Mouse (Mus musculus): ENCODE measurements at regions not wholly inside any gene's neighbourhood (a gene's known extent, or its start where the extent isn't known, plus 50 kb on each side); places are given as distances from the start of the nearest gene placed in this dataset.

DNA sequence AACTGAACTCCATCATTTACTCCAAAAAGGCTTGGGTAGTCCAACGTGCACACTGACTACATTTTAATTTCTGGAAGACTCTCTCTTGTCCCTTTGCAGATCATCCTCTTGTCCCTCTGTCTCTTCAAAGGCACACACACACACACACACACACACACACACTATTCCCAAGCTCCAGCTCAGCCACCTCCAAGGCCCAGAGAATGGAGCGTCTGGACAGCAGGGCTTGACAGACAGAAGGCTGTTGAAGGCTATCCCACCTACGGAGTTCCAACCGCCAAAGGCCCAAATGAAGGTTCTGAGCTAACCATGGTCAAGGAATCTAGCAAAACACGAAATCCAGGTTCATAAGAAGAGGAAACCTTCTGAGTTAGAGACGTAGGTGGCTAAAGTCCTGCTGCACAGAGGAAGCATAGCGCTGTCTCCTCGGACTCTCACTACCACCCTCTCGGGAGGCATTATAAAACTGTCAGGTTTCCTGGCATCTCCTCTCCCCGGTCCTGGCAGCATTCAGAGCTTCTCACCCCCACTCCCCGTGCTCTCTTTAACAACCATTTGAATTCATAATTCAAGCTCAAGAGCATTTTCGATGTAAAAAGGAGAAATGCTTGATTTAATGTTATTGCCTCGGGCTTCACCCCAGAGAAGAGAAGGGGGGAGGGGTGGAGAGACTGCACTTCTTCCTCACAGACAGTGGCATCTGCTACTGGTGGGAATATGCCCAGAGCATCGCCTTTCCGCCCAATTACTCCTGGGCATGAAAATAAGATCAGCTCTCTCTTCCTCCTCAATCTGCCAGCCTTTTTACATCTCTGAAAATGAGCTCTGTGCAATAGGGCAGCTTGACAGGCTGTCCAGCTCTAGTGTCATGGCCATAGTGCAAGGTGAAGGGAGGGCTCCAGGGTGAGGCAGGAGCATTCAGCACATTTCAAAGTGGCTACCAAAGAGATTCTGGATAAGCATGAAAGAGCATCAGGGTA, 99.3 kb upstream of the Gm34302 start:
- H3K9me3 ChIP-seq (ENCODE audit: control insufficient read depth, low read length), result no peaks in the 10 kb centered on the region
- no peaks in the 10 kb centered on the region for H3K27me3 ChIP-seq (ENCODE audit: control insufficient read depth, insufficient read depth, low read length)
- H3K4me1 ChIP-seq (ENCODE audit: control insufficient read depth, insufficient read depth, low read length), result 0 out of 2 replicates have a peak, but pooled peaks cover 2% of the 10 kb centered on the region
- H3K4me2 ChIP-seq (ENCODE audit: low read depth, severe bottlenecking), result no peak overlapping the region
- 79% methylated on average over 15 of the region's 15 CpGs for WGBS
- ATAC-seq (ENCODE audit: insufficient number of reproducible peaks, low FRiP score, low TSS enrichment, low read depth) (no peak), DNase-seq (ENCODE audit: low spot score) (no peak)
- H3K9ac ChIP-seq (ENCODE audit: low read length), result no peak overlapping the region
- H3K27ac ChIP-seq (replicated peaks; ENCODE audit: low read depth, low read length), result no peak overlapping the region
- H3K36me3 ChIP-seq (ENCODE audit: control insufficient read depth, insufficient read depth, low read length), result no peaks in the 10 kb centered on the region
- H3K4me3 ChIP-seq (ENCODE audit: low read depth, low read length), result no peak overlapping the region

DNA sequence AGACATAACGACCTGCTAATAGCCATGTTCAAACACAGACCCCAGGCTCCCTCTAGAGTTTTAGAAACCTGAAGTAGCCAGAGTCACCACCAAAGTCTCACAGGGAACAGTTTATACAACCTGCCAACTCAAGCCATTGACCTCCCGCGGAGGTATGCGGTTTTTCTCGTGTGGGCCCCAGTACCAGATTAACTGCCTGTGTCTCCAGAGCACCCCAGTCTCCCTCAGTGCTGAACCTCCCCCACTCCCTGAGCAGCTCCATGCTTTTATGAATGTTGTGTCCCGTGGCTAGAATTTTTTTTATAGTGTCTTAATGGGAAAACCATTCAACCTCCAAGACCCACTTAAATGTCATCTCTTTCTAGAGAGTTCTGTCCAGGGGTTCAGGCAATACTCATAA, 98.5 kb upstream of the Gm34302 start:
- Histone ChIP-seq H3K27ac (replicated peaks; ENCODE audit: low read depth, low read length) (no peak overlapping the region), H3K4me2 (ENCODE audit: low read depth, severe bottlenecking) (no peak overlapping the region), H3K36me3 (ENCODE audit: control insufficient read depth, insufficient read depth, low read length) (no peaks in the 10 kb centered on the region), H3K9me3 (ENCODE audit: control insufficient read depth, low read length) (no peaks in the 10 kb centered on the region), H3K4me3 (ENCODE audit: low read depth, low read length) (no peak overlapping the region), H3K9ac (ENCODE audit: low read length) (no peak overlapping the region), H3K27me3 (ENCODE audit: control insufficient read depth, insufficient read depth, low read length) (no peaks in the 10 kb centered on the region), H3K4me1 (ENCODE audit: control insufficient read depth, insufficient read depth, low read length) (0 out of 2 replicates have a peak, but pooled peaks cover 2% of the 10 kb centered on the region)
- DNase-seq (ENCODE audit: low spot score) (peak; percentile 24), ATAC-seq (ENCODE audit: insufficient number of reproducible peaks, low FRiP score, low TSS enrichment, low read depth) (peak; percentile 72; the same call in 1 of the 2 replicates)
- 39% methylated on average over 6 of the region's 6 CpGs for WGBS

DNA sequence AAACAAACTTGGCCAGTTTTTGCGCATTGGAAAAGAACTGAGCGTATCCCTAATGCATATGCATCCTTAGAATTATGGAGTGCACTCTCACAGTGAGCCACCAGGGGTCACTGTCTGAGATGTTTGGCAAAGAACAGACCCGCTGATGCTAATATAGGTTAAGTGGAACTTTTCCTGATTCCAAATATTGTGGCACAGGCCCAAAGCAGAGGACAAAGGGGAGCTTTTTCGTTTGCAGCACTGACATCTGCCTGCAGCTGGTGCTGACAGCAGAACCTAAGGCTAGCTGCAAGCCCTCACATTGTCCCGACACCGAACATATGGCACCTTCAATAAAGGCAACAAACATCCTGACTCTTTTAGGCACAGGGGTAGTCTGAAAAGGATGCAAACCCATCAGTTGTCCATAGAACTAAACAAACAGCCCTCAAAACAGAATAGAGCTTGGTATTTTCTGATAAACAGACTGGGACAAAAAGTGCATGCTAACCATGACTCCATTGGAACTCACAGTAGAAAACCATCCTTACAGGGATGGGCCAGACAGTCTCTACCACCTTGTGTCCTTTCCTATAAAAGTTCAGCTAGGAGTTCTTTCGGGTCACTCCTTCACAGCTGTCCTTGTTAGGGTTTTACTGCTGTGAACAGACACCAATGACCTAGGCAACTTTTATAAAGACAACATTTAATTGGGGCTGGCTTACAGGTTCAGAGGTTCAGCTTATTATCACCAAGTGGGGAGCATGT, 87.1 kb upstream of the Gm34302 start:
- Histone ChIP-seq H3K36me3 (ENCODE audit: control insufficient read depth, insufficient read depth, low read length) (no peaks in the 10 kb centered on the region), H3K4me2 (ENCODE audit: low read depth, severe bottlenecking) (no peak overlapping the region), H3K9me3 (ENCODE audit: control insufficient read depth, low read length) (no peaks in the 10 kb centered on the region), H3K4me1 (ENCODE audit: control insufficient read depth, insufficient read depth, low read length) (no peaks in the 10 kb centered on the region), H3K9ac (ENCODE audit: low read length) (no peak overlapping the region), H3K27me3 (ENCODE audit: control insufficient read depth, insufficient read depth, low read length) (no peaks in the 10 kb centered on the region), H3K27ac (replicated peaks; ENCODE audit: low read depth, low read length) (no peak overlapping the region), H3K4me3 (ENCODE audit: low read depth, low read length) (no peak overlapping the region)
- ATAC-seq (ENCODE audit: insufficient number of reproducible peaks, low FRiP score, low TSS enrichment, low read depth) (no peak), DNase-seq (ENCODE audit: low spot score) (peak; percentile 91)
- 61% methylated on average over 7 of the region's 7 CpGs for WGBS

DNA sequence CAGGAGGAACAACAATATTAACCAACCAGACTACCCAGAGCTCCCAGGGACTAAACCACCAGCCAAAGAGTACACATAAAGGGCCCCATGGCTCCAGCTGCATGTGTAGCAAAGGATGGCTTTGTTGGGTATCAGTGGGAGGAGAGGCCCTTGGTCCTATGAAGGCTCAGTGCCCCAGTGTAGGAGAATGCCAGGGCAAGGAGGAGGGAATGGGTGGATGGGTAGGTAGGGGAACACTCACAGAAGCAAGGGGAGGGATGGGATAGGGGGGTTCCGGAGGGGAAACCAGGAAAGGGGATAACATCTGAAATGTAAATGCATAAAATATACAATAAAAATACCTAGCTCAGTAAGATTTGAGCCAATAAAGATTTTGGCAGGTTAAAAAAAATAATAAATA, 86.4 kb upstream of the Gm34302 start:
- ATAC-seq (ENCODE audit: insufficient number of reproducible peaks, low FRiP score, low TSS enrichment, low read depth), result no peak
- H3K27me3 ChIP-seq (ENCODE audit: control insufficient read depth, insufficient read depth, low read length), result no peaks in the 10 kb centered on the region

DNA sequence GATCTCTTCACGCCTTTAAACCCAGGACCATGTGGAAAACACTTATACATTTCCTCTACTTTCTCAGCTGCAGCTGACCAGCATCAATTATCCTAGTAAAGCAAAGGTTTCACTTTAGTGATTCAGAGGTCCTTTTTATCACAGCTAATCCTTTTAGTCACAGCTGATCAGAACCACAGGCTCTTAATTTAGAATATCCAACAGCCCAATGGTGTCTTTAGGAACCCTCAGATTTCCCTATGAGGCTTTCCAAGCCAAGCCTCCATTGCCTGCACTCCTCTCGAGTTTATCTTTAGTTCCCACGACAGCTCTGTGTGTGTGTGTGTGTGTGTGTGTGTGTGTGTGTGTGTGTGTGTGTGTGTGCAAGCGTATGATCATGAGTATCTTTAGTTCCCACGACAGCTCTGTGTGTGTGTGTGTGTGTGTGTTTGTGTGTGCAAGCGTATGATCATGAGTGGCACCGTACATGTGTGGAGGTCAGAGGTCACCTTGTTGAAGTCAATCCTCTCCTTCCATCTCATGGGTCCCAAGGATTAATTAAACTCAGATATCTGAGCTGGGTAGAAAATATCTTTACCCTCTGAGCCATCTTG, 85.4 kb upstream of the Gm34302 start:
- WGBS, result 84% methylated on average over 7 of the region's 7 CpGs
- Histone ChIP-seq H3K27me3 (ENCODE audit: control insufficient read depth, insufficient read depth, low read length) (no peaks in the 10 kb centered on the region), H3K4me1 (ENCODE audit: control insufficient read depth, insufficient read depth, low read length) (no peaks in the 10 kb centered on the region), H3K27ac (replicated peaks; ENCODE audit: low read depth, low read length) (no peak overlapping the region), H3K9me3 (ENCODE audit: control insufficient read depth, low read length) (no peaks in the 10 kb centered on the region), H3K4me2 (ENCODE audit: low read depth, severe bottlenecking) (no peak overlapping the region), H3K4me3 (ENCODE audit: low read depth, low read length) (no peak overlapping the region), H3K36me3 (ENCODE audit: control insufficient read depth, insufficient read depth, low read length) (no peaks in the 10 kb centered on the region), H3K9ac (ENCODE audit: low read length) (no peak overlapping the region)
- no peak for DNase-seq (ENCODE audit: low spot score)
- ATAC-seq (ENCODE audit: insufficient number of reproducible peaks, low FRiP score, low TSS enrichment, low read depth), result no peak

More for the DNA sequence above, 86.4 kb upstream of the Gm34302 start:
- no peaks in the 10 kb centered on the region for H3K4me1 ChIP-seq (ENCODE audit: control insufficient read depth, insufficient read depth, low read length)
- H3K36me3 ChIP-seq (ENCODE audit: control insufficient read depth, insufficient read depth, low read length), result no peaks in the 10 kb centered on the region
- no peak overlapping the region for H3K9ac ChIP-seq (ENCODE audit: low read length)
- H3K27ac ChIP-seq (replicated peaks; ENCODE audit: low read depth, low read length), result no peak overlapping the region
- H3K4me3 ChIP-seq (ENCODE audit: low read depth, low read length), result no peak overlapping the region
- no peaks in the 10 kb centered on the region for H3K9me3 ChIP-seq (ENCODE audit: control insufficient read depth, low read length)
- 96% methylated on average over 1 of the region's 1 CpGs for WGBS
- no peak for DNase-seq (ENCODE audit: low spot score)
- H3K4me2 ChIP-seq (ENCODE audit: low read depth, severe bottlenecking), result no peak overlapping the region

DNA sequence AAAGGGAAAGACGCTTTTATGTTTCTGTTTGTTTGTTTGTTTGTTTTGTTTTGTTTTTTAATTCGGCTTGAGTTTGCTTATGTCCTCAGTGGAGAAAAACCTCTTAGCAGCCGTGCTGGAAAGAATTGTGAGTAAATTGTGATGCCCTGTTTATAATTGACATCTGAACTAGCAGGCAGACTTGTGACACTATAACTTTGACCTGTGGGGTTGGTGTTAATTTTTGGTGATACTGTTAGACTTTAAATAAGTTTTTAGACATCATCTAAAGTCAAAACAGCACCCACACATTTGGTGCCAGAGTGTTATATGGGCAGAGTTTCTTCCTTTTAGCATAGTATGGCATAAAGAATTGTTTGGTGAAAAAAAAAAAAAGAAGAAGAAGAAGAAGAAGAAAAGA, 84.0 kb upstream of the Gm34302 start:
- Histone ChIP-seq H3K9me3 (ENCODE audit: control insufficient read depth, low read length) (no peaks in the 10 kb centered on the region), H3K27me3 (ENCODE audit: control insufficient read depth, insufficient read depth, low read length) (no peaks in the 10 kb centered on the region), H3K27ac (replicated peaks; ENCODE audit: low read depth, low read length) (no peak overlapping the region), H3K4me1 (ENCODE audit: control insufficient read depth, insufficient read depth, low read length) (no peaks in the 10 kb centered on the region), H3K4me3 (ENCODE audit: low read depth, low read length) (no peak overlapping the region), H3K9ac (ENCODE audit: low read length) (no peak overlapping the region), H3K36me3 (ENCODE audit: control insufficient read depth, insufficient read depth, low read length) (no peaks in the 10 kb centered on the region), H3K4me2 (ENCODE audit: low read depth, severe bottlenecking) (no peak overlapping the region)
- DNase-seq (ENCODE audit: low spot score) (no peak), ATAC-seq (ENCODE audit: insufficient number of reproducible peaks, low FRiP score, low TSS enrichment, low read depth) (no peak)
- 84% methylated on average over 3 of the region's 3 CpGs for WGBS

DNA sequence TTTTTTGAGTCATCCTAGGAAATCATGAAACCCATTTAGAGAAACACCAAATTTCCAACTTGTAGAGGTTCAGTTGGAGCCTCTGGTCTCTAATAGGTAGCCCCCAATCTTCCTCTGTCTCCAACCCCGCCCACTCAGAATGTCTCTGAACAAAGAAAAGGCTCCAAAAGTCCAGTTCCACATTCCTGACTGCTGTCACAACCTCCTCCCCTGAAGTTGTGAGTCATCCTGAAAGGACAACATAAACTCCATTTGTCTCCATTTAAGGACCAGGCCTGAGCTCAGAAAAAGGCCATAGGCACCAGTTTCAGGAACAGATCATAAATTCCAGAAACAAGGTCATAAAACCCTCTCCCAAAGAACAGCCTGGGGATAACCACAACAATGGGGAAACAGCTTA, 79.4 kb upstream of the Gm34302 start:
- H3K4me3 ChIP-seq (ENCODE audit: low read depth, low read length), result no peak overlapping the region
- H3K27ac ChIP-seq (replicated peaks; ENCODE audit: low read depth, low read length), result no peak overlapping the region
- no peaks in the 10 kb centered on the region for H3K4me1 ChIP-seq (ENCODE audit: control insufficient read depth, insufficient read depth, low read length)
- H3K9ac ChIP-seq (ENCODE audit: low read length), result no peak overlapping the region
- no peaks in the 10 kb centered on the region for H3K36me3 ChIP-seq (ENCODE audit: control insufficient read depth, insufficient read depth, low read length)
- ATAC-seq (ENCODE audit: insufficient number of reproducible peaks, low FRiP score, low TSS enrichment, low read depth) (no peak), DNase-seq (ENCODE audit: low spot score) (no peak)
- WGBS, result 76% methylated on average over 1 of the region's 1 CpGs
- H3K9me3 ChIP-seq (ENCODE audit: control insufficient read depth, low read length), result no peaks in the 10 kb centered on the region
- no peaks in the 10 kb centered on the region for H3K27me3 ChIP-seq (ENCODE audit: control insufficient read depth, insufficient read depth, low read length)
- H3K4me2 ChIP-seq (ENCODE audit: low read depth, severe bottlenecking), result no peak overlapping the region

DNA sequence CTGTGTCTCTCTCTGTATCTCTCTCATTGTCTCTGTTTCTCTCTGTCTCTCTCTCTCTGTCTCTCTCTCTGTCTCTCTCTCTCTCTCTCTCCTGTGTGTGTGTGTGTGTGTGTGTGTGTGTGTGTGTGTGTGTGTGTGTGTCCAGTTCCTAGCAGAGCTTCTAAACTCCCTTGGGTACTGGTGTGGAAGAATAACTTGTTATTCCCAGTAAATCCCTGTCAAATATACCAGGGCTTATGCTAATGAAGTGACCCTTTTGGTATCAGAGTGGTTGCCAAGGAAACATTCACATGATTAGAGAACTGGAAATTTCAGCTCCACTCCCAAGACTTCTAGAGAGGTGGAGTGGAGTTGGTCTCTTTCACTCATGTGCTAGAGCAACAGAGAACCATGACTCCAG, 78.9 kb upstream of the Gm34302 start:
- Histone ChIP-seq H3K9ac (ENCODE audit: low read length) (no peak overlapping the region), H3K27ac (replicated peaks; ENCODE audit: low read depth, low read length) (no peak overlapping the region), H3K4me3 (ENCODE audit: low read depth, low read length) (no peak overlapping the region), H3K9me3 (ENCODE audit: control insufficient read depth, low read length) (no peaks in the 10 kb centered on the region), H3K36me3 (ENCODE audit: control insufficient read depth, insufficient read depth, low read length) (no peaks in the 10 kb centered on the region), H3K4me1 (ENCODE audit: control insufficient read depth, insufficient read depth, low read length) (no peaks in the 10 kb centered on the region), H3K4me2 (ENCODE audit: low read depth, severe bottlenecking) (no peak overlapping the region), H3K27me3 (ENCODE audit: control insufficient read depth, insufficient read depth, low read length) (no peaks in the 10 kb centered on the region)
- DNase-seq (ENCODE audit: low spot score), result no peak
- ATAC-seq (ENCODE audit: insufficient number of reproducible peaks, low FRiP score, low TSS enrichment, low read depth), result no peak

Measured in limb, embryonic 11.5 days (tissue).